Mouse (Mus musculus) brain, embryonic 14.5 days (tissue): ENCODE data around the gene Krt90.

Experiments
- CTCF ChIP-seq: fragments of 200-500 bp; IDR thresholded peaks from 2 replicates; pipeline ENCODE4 v1.5.1; 2012; ENCODE audit warnings: inconsistent platforms, mild to moderate bottlenecking, moderate library complexity, borderline replicate concordance; ENCODE audit not compliant: insufficient read depth, insufficient read length; ENCODE audit errors: extremely low read depth
- POLR2A ChIP-seq: fragments of 200-500 bp; IDR thresholded peaks from 2 replicates; pipeline ENCODE4 v1.6.1; 2012; ENCODE audit warnings: mild to moderate bottlenecking, inconsistent platforms, borderline replicate concordance; ENCODE audit not compliant: poor library complexity, insufficient read depth, insufficient read length, severe bottlenecking; ENCODE audit errors: extremely low read depth

DNA sequence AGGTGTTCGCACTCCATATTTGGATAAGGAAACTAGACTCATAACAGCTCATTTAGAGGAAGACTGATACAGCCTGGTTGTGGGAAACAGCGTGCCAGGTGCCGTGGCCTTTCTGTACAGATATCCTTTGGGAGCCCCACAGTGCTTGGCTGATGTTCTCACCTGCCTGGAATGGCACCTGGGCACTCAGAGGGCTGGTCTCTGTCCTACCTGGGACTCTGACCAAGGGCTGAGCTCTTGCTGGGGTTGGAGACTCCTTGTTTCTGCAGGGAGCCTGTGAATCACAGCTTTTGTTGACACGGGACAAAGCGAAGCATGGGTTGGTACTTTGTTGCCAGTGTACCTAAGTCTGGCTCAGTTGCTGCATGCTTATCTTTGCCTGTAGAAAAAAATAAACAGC, 12.8 kb upstream of the Krt90 start:
- no peak for TF ChIP-seq CTCF
- no peak for TF ChIP-seq POLR2A
